Mouse (Mus musculus): Measurements from ENCODE around the gene Gatad1. TPM values are rescaled to one million over a fixed set of nuclear protein-coding genes. Genes with fewer than 3 reads are reported as not detected.

Gene Gatad1
- polyA plus RNA-seq, 1 experiment from 2014 or later: 61.5 TPM

GRCm38 (mm10) chr5:3595693-3596398, 61.1 kb downstream of the Gatad1 start, which contains the start of gene Pex1:
Pex1 (plus strand) TSS chr5:3596066.
- Histone ChIP-seq H3K4me1 (ENCODE audit: control insufficient read depth, insufficient read depth, low read depth, low read length) (peaks cover 15% of the 10 kb centered on the region), H3K4me3 (ENCODE audit: low read length) (peak within 1 kb of the TSS; percentile 91), H3K36me3 (ENCODE audit: control insufficient read depth, insufficient read depth, low read length) (peaks cover 6% of the 10 kb centered on the region), H3K9ac (ENCODE audit: low read depth, low read length) (peak within 1 kb of the TSS; percentile 86), H3K4me2 (ENCODE audit: low read length) (peak within 1 kb of the TSS; percentile 86), H3K27me3 (replicated peaks; ENCODE audit: control insufficient read depth, insufficient read depth, low read length) (no peaks in the 10 kb centered on the region), H3K27ac (ENCODE audit: low read depth, low read length) (peak within 1 kb of the TSS; percentile 85), H3K9me3 (ENCODE audit: control insufficient read depth, low read length) (no peaks in the 10 kb centered on the region)
- ATAC-seq: peak; percentile 98
- WGBS: under 1% methylated on average over 50 of the region's 50 CpGs

Small RNAs within 50 kb of the gene (microRNA-seq; reads per million reads assigned to microRNA genes)
- gene Gm22926: not detected
- not detected for gene Gm26238

Other genes starting within 250 kb of the Gatad1 start
- 17.9 and 20.1 TPM in 2 replicates for gene Fam133b, start 113.4 kb downstream of the Gatad1 start, polyA plus RNA-seq (2015; fragmentation: Nextera tagmentation; extraction: Ambion mirVana)
- 1.5 and 2.4 TPM in 2 replicates for gene 1700109H08Rik, start 85.6 kb downstream of the Gatad1 start, polyA plus RNA-seq (2015; fragmentation: Nextera tagmentation; extraction: Ambion mirVana)
- gene Pex1, start 61.1 kb downstream of the Gatad1 start, polyA plus RNA-seq (2015; fragmentation: Nextera tagmentation; extraction: Ambion mirVana): 20.0 and 21.7 TPM in 2 replicates
- 15.6 and 16.9 TPM in 2 replicates for gene Rbm48, start 60.6 kb downstream of the Gatad1 start, polyA plus RNA-seq (2015; fragmentation: Nextera tagmentation; extraction: Ambion mirVana)
- gene Tmbim7, start 6.0 kb downstream of the Gatad1 start, polyA plus RNA-seq (2015; fragmentation: Nextera tagmentation; extraction: Ambion mirVana): not detected in 2 replicates
- gene Ankib1, start 145.7 kb upstream of the Gatad1 start, polyA plus RNA-seq (2015; fragmentation: Nextera tagmentation; extraction: Ambion mirVana): 15.4 and 15.6 TPM in 2 replicates
- gene Krit1, start 146.0 kb upstream of the Gatad1 start, polyA plus RNA-seq (2015; fragmentation: Nextera tagmentation; extraction: Ambion mirVana): 43.2 and 46.0 TPM in 2 replicates
- gene Lrrd1, start 188.0 kb upstream of the Gatad1 start, polyA plus RNA-seq (2015; fragmentation: Nextera tagmentation; extraction: Ambion mirVana): 0.13 and 0.19 TPM in 2 replicates
- gene Mterf1a, start 236.7 kb upstream of the Gatad1 start, polyA plus RNA-seq (2015; fragmentation: Nextera tagmentation; extraction: Ambion mirVana): 6.1 and 6.7 TPM in 2 replicates